Mouse (Mus musculus) heart, embryonic 13.5 days (tissue): ENCODE results near the gene Tyk2. TPM values are rescaled to one million over a fixed set of nuclear protein-coding genes. Genes with fewer than 3 reads are reported as not detected.

Source experiments
- ATAC-seq: fragments of 200-750 bp; cut with Nextera tagmentation; 2 replicates; pipeline ENCODE4 v1.8.0; 2017; ENCODE audit warnings: moderate TSS enrichment; ENCODE audit not compliant: insufficient number of reproducible peaks, low FRiP score, low TSS enrichment; ENCODE audit errors: extremely low read depth
- H3K27ac ChIP-seq: fragments of 300-500 bp; sonication (generic); replicated peaks from 2 replicates; pipeline ENCODE4 v1.5.1; 2015; ENCODE audit warnings: moderate library complexity, mild to moderate bottlenecking, inconsistent platforms
- H3K27me3 ChIP-seq: fragments of 300-500 bp; sonication (generic); replicated peaks from 2 replicates; pipeline ENCODE4 v1.6.1; 2015; ENCODE audit warnings: mild to moderate bottlenecking, inconsistent platforms
- H3K36me3 ChIP-seq: fragments of 300-500 bp; sonication (generic); 2 replicates; pipeline ENCODE4 v1.6.1; 2015; ENCODE audit warnings: mild to moderate bottlenecking, inconsistent platforms
- H3K4me1 ChIP-seq: fragments of 300-500 bp; sonication (generic); 2 replicates; pipeline ENCODE4 v1.6.1; 2015; ENCODE audit warnings: inconsistent platforms
- H3K4me2 ChIP-seq: fragments of 300-500 bp; sonication (generic); 2 replicates; pipeline ENCODE4 v1.6.1; 2015; ENCODE audit warnings: inconsistent platforms, mild to moderate bottlenecking, moderate library complexity
- H3K4me3 ChIP-seq: fragments of 300-500 bp; sonication (generic); 2 replicates; pipeline ENCODE4 v1.5.1; 2015; ENCODE audit warnings: moderate library complexity, mild to moderate bottlenecking, inconsistent platforms
- H3K9ac ChIP-seq: fragments of 300-500 bp; sonication (generic); 2 replicates; pipeline ENCODE4 v1.6.1; 2015; ENCODE audit warnings: inconsistent platforms, mild to moderate bottlenecking, moderate library complexity
- H3K9me3 ChIP-seq: fragments of 300-500 bp; sonication (generic); 2 replicates; pipeline ENCODE4 v1.6.1; 2016; ENCODE audit warnings: inconsistent platforms
- WGBS: fragments of 180-500 bp; shearing (Covaris S2); methylation state at CpG from one replicate; pipeline ENCODE4 v1.1.7; 2015; ENCODE audit warnings: mixed read lengths; 5-methylcytosine and 5-hydroxymethylcytosine counted together
- polyA plus RNA-seq: library from polyadenylated mRNA; unstranded; fragments of >200 nt; fragmentation: Nextera tagmentation; extraction: Ambion mirVana; gene quantifications from 2 replicates; pipeline ENCODE4 v1.2.1, GENCODE M21; 2015

Gene Tyk2
- polyA plus RNA-seq, 1 experiment from 2014 or later = 13.7 TPM

- Histone ChIP-seq H3K27me3 (no peaks in the 10 kb centered on the region), H3K9ac (peak overlapping the region; percentile 97), H3K9me3 (no peaks in the 10 kb centered on the region), H3K4me3 (peak overlapping the region; percentile 94), H3K27ac (no peak overlapping the region), H3K36me3 (peaks cover 39% of the 10 kb centered on the region), H3K4me1 (peaks cover 54% of the 10 kb centered on the region), H3K4me2 (peak overlapping the region; percentile 97)
- no peak for ATAC-seq
Measured at GRCm38 (mm10) chr9:21148427-21148826, 17.4 kb upstream of the Tyk2 start.

GRCm38 (mm10) chr9:21146722-21147121 lies 15.7 kb upstream of the Tyk2 start:
- 43% methylated on average over 10 of the region's 10 CpGs for WGBS

GRCm38 (mm10) chr9:21145431-21145830 lies 14.4 kb upstream of the Tyk2 start:
- H3K4me1 ChIP-seq = peaks cover 45% of the 10 kb centered on the region
- H3K27ac ChIP-seq = no peak overlapping the region
- no peak overlapping the region for H3K4me3 ChIP-seq
- H3K4me2 ChIP-seq = no peak overlapping the region
- ATAC-seq = no peak
- no peaks in the 10 kb centered on the region for H3K9me3 ChIP-seq
- peak overlapping the region; percentile 33; the same call in 1 of the 2 replicates for H3K9ac ChIP-seq
- WGBS = 85% methylated on average over 4 of the region's 4 CpGs
- H3K27me3 ChIP-seq = no peaks in the 10 kb centered on the region
- peaks cover 69% of the 10 kb centered on the region for H3K36me3 ChIP-seq

More at GRCm38 (mm10) chr9:21146722-21147121, 15.7 kb upstream of the Tyk2 start:
- Histone ChIP-seq H3K4me3 (peak overlapping the region; percentile 31), H3K27ac (peak overlapping the region; percentile 55), H3K9ac (peak overlapping the region; percentile 97), H3K36me3 (peaks cover 56% of the 10 kb centered on the region), H3K27me3 (no peaks in the 10 kb centered on the region), H3K4me2 (peak overlapping the region; percentile 97), H3K9me3 (no peaks in the 10 kb centered on the region), H3K4me1 (peaks cover 45% of the 10 kb centered on the region)
- ATAC-seq = no peak

- 96% methylated on average over 3 of the region's 3 CpGs for WGBS
- Histone ChIP-seq H3K4me1 (peaks cover 42% of the 10 kb centered on the region), H3K4me2 (no peak overlapping the region), H3K9me3 (no peaks in the 10 kb centered on the region), H3K27ac (no peak overlapping the region), H3K36me3 (peaks cover 79% of the 10 kb centered on the region), H3K27me3 (no peaks in the 10 kb centered on the region), H3K9ac (no peak overlapping the region), H3K4me3 (no peak overlapping the region)
- ATAC-seq = no peak
Measured at GRCm38 (mm10) chr9:21144361-21144760, 13.3 kb upstream of the Tyk2 start.

- H3K4me1 ChIP-seq = peaks cover 18% of the 10 kb centered on the region
- H3K27me3 ChIP-seq = no peaks in the 10 kb centered on the region
- ATAC-seq = no peak; the same call in 1 of the 2 replicates
- WGBS = 91% methylated on average over 14 of the region's 14 CpGs
- peaks cover 94% of the 10 kb centered on the region for H3K36me3 ChIP-seq
- H3K9me3 ChIP-seq = no peaks in the 10 kb centered on the region
- no peak overlapping the region for H3K4me3 ChIP-seq
- no peak overlapping the region for H3K27ac ChIP-seq
- no peak overlapping the region for H3K4me2 ChIP-seq
- H3K9ac ChIP-seq = no peak overlapping the region
Measured at GRCm38 (mm10) chr9:21141922-21142321, 10.9 kb upstream of the Tyk2 start.

GRCm38 (mm10) chr9:21138386-21138785 lies 7.3 kb upstream of the Tyk2 start:
- H3K9me3 ChIP-seq = no peaks in the 10 kb centered on the region
- WGBS = 63% methylated on average over 4 of the region's 4 CpGs
- no peak overlapping the region for H3K27ac ChIP-seq
- peaks cover 13% of the 10 kb centered on the region for H3K4me1 ChIP-seq
- no peak overlapping the region for H3K9ac ChIP-seq
- ATAC-seq = no peak
- H3K36me3 ChIP-seq = peaks cover 61% of the 10 kb centered on the region
- H3K4me3 ChIP-seq = no peak overlapping the region
- H3K4me2 ChIP-seq = no peak overlapping the region
- no peaks in the 10 kb centered on the region for H3K27me3 ChIP-seq

- H3K4me2 ChIP-seq = no peak overlapping the region
- H3K4me3 ChIP-seq = no peak overlapping the region
- no peak overlapping the region for H3K9ac ChIP-seq
- WGBS = 42% methylated on average over 3 of the region's 3 CpGs
- no peaks in the 10 kb centered on the region for H3K27me3 ChIP-seq
- no peaks in the 10 kb centered on the region for H3K9me3 ChIP-seq
- peaks cover 50% of the 10 kb centered on the region for H3K36me3 ChIP-seq
- H3K27ac ChIP-seq = no peak overlapping the region
- H3K4me1 ChIP-seq = peaks cover 13% of the 10 kb centered on the region
- ATAC-seq = no peak
Measured at GRCm38 (mm10) chr9:21137229-21137628, 6.2 kb upstream of the Tyk2 start.

- WGBS = 68% methylated on average over 6 of the region's 6 CpGs
- ATAC-seq = no peak
- peaks cover 13% of the 10 kb centered on the region for H3K4me1 ChIP-seq
- H3K4me2 ChIP-seq = no peak overlapping the region
- no peak overlapping the region for H3K4me3 ChIP-seq
- H3K27me3 ChIP-seq = no peaks in the 10 kb centered on the region
- no peaks in the 10 kb centered on the region for H3K9me3 ChIP-seq
- peaks cover 41% of the 10 kb centered on the region for H3K36me3 ChIP-seq
- H3K27ac ChIP-seq = no peak overlapping the region
- H3K9ac ChIP-seq = no peak overlapping the region
Measured at GRCm38 (mm10) chr9:21136401-21136800, 5.4 kb upstream of the Tyk2 start.

- Histone ChIP-seq H3K4me3 (no peak overlapping the region), H3K4me1 (peaks cover 13% of the 10 kb centered on the region), H3K27ac (no peak overlapping the region), H3K27me3 (no peaks in the 10 kb centered on the region), H3K4me2 (no peak overlapping the region), H3K9me3 (no peaks in the 10 kb centered on the region), H3K9ac (no peak overlapping the region), H3K36me3 (peaks cover 37% of the 10 kb centered on the region)
- ATAC-seq = no peak
- 65% methylated on average over 1 of the region's 1 CpGs for WGBS
Measured at GRCm38 (mm10) chr9:21135941-21136381, 4.9 kb upstream of the Tyk2 start.

GRCm38 (mm10) chr9:21135329-21135890 lies 4.4 kb upstream of the Tyk2 start:
- Histone ChIP-seq H3K27me3 (no peaks in the 10 kb centered on the region), H3K4me2 (no peak overlapping the region), H3K4me1 (peaks cover 17% of the 10 kb centered on the region), H3K27ac (no peak overlapping the region), H3K9ac (no peak overlapping the region), H3K9me3 (no peaks in the 10 kb centered on the region), H3K36me3 (peaks cover 31% of the 10 kb centered on the region), H3K4me3 (no peak overlapping the region)
- ATAC-seq = no peak
- 74% methylated on average over 4 of the region's 4 CpGs for WGBS

- Histone ChIP-seq H3K27ac (no peak overlapping the region), H3K9me3 (no peaks in the 10 kb centered on the region), H3K36me3 (peaks cover 25% of the 10 kb centered on the region), H3K9ac (no peak overlapping the region), H3K4me1 (peaks cover 21% of the 10 kb centered on the region), H3K4me2 (no peak overlapping the region), H3K4me3 (no peak overlapping the region), H3K27me3 (no peaks in the 10 kb centered on the region)
- no peak for ATAC-seq
- 59% methylated on average over 9 of the region's 9 CpGs for WGBS
Measured at GRCm38 (mm10) chr9:21134595-21135328, 3.7 kb upstream of the Tyk2 start.
